Mouse (Mus musculus) kidney, postnatal 14 days (tissue): ENCODE data around the gene Sfmbt2.

Source experiments
- DNase-seq: peaks from one replicate; pipeline ENCODE4 v3.0.0; 2022; ENCODE audit warnings: mixed read lengths

Gene Sfmbt2

GRCm38 (mm10) chr2:10372776-10373507 lies 2.6 kb downstream of the Sfmbt2 start:
- DNase-seq, result peak; percentile 23

DNA sequence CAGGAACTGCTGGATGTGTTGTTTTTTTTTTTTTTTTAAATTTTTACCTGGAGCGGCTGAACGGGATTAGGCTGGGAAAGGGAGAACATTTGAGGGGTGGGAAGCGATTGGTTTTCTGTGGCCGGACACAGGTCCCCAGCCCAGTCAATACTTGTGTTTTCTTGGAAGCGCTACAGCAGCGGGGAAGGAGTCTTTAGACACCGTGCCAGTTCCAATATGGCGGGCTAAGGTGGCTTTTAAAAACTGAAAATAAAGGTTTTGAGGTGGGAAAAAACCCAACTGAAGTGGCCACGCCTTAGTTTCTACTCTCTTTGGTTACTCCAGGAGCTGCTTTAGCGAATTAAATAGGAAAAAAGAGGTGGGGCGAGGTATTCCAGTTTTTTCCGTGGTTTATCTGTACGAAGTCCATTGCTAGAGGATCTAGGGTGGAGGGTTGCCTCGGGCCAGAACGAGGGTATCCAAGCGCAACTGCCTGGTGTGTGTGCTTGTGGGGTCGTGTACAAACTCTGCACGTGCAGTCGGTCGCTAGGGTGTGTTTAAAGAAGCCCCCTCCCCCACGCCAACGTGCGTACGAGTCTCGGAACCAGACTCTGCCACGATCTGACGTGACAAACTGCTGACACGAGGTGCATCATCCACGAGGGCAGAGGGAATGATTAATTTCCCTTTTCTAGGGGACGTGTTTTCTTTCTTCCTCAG lies 3.3 kb downstream of the Sfmbt2 start:
- DNase-seq, result peak; percentile 5

- peak; percentile 41 for DNase-seq
These were observed 4.1 kb downstream of the Sfmbt2 start for GRCm38 (mm10) chr2:10374207-10375023.

GRCm38 (mm10) chr2:10375024-10375372 lies 4.7 kb downstream of the Sfmbt2 start:
- peak; percentile 23 for DNase-seq

GRCm38 (mm10) chr2:10389988-10390387 lies 19.7 kb downstream of the Sfmbt2 start:
- DNase-seq, result no peak

- DNase-seq, result no peak
These were observed 20.5 kb downstream of the Sfmbt2 start for GRCm38 (mm10) chr2:10390791-10391190.

DNA sequence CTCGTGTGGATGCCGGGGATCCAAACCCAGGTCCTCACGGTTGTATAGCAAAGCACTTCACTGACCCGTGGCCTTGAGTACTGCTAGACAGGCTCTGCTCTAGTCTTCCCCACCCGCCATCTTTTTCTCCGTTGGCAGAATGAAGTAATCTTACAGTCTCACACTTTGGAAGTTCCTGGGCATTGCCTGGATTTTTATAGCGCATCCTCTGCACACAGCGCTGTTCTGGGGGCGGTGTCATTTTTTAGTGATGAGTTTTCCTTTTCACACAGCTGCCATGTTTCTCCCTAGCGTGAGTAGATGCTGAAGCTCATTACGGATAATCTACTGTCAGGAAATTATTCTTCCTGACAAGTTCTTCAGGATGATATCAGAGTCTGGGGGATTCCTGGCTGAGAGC lies 24.8 kb downstream of the Sfmbt2 start:
- no peak for DNase-seq

DNA sequence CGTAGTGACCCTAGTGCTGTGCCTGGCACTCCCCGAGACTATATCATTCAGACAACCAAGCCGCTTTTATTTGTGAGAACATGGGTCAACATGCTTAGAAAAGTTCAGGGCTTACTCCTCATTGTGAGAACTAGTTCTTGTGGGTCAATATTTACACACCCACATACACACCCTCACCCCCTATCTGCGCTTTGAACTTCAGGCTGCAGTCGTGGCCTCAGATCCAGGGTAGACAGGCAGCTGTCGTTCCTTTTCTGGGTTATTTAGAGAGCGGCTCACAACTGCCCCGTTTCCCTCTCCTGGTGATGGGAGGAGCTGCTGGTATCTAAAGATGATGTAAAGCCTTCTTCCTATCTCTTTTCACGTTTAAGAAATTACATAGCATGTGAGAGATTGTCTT lies 27.5 kb downstream of the Sfmbt2 start:
- no peak for DNase-seq

DNA sequence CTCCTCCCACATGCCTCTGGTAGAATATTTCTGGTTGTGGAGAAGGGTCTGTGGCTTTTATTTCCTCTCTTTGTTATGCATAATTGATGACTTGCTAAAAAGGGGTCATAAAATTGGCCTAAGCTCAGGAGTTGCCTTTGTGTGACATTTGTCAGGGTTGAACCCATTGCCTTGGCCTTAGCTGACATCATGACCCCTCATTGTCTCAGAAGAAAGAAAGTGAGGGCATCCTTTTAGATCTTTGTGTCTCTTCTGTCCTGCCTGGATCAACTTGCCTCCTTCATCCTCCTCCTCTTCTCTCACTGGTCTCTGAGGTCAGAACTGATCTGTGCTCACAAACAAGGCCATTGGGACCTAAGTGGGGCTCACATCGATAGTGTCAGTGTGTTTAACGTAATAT lies 35.8 kb downstream of the Sfmbt2 start:
- no peak for DNase-seq

DNA sequence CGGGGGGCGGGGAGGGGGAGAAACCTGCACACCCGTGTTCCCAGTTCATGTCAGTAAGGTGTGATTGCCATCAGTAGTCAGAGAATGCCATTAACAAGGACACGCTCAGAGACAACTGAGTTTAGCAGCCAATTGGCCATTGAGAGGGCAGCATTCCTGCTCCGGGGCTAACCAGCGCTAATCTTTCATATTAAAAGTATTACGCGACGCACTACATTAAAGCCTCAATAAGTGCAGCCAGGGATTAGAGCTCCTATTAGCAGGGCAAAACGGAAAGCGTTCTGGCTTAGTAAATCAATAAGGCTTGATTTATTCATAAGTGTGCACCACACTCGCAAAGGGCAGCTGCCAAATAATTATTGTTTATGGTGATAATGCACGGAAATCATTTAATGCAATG lies 39.1 kb downstream of the Sfmbt2 start:
- no peak for DNase-seq

DNA sequence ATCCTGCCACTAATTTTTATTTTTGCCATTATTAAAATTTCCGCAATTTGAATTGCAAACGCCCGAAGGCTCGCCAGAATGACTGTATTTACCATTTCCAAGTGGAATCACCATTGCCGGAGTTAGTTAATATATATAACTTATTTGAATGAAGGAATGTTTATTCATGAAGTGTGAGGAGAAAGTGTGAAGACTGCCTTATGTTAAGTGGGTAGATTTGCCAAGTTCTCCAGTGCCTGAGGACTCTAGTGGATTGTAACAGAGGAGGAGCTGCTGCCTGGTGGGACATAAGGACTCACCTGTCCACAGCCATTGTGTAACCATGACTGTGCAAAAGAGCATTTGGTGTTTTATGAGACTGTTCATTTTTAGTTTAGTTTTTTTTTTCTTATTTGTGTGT lies 39.8 kb downstream of the Sfmbt2 start:
- no peak for DNase-seq

DNA sequence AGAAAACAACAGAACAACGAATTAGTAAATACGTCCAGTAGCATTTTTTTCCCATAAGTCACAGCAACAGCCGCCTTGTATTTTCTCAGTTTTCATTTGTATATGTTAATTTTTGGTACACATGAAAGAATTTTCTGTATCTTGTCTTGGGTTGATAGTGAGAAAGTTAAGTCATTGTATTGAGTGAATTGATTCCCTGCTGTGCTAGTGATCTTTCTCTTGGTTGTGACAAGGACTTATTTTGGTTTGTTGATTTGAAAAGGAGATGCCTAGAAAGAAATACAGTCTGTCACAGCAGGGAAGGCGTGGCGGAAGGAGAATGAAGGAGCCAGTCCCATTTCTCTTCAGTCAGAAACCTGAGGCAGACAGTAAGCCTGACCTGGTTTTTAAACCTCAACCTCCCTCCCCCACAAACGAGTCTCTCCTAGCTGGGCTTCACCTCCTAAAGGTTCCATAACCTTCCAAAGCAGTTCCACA lies 50.7 kb downstream of the Sfmbt2 start:
- DNase-seq, result no peak

DNA sequence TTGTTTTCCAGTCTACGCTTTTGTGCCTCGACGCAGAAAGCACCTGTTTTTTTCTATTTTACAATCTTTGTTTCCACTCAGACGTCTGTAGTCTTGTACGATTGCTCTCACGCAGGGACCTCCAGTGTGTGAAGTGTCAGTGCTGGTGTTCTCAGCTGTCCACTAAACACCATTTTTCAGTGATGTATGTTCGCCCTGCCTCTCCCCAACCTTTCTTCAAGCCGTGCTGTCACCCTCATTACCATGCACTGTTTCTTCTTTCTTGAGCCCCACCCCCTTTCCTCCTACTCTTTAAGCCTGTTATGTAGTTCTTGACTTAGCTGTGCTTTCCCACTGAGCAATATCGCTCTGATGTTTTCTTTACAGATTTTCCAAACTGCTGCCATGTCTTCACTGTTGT lies 67.0 kb downstream of the Sfmbt2 start:
- DNase-seq, result no peak

GRCm38 (mm10) chr2:10441811-10442210 lies 71.5 kb downstream of the Sfmbt2 start:
- no peak for DNase-seq

GRCm38 (mm10) chr2:10453577-10453976 lies 83.3 kb downstream of the Sfmbt2 start:
- no peak for DNase-seq

GRCm38 (mm10) chr2:10458309-10458708 lies 88.0 kb downstream of the Sfmbt2 start:
- no peak for DNase-seq

DNA sequence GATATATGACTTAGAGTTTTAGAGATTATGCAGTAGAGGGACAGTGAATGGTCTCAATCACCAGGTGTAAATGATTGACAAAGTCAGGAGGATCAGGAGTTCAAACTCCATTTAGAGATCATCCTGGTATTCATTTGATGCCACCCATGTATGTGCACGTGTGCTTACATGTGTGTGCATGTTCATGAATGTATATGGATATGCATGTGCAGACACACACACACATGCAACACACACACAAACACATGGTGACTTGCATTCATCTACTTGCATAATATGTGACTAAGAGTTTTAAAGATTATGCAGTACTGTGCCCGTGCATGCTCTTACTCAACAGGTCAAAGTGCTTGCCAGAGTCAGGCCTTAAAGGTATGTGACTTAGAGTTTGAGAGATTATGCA lies 146.2 kb downstream of the Sfmbt2 start:
- DNase-seq, result peak; percentile 10

DNA sequence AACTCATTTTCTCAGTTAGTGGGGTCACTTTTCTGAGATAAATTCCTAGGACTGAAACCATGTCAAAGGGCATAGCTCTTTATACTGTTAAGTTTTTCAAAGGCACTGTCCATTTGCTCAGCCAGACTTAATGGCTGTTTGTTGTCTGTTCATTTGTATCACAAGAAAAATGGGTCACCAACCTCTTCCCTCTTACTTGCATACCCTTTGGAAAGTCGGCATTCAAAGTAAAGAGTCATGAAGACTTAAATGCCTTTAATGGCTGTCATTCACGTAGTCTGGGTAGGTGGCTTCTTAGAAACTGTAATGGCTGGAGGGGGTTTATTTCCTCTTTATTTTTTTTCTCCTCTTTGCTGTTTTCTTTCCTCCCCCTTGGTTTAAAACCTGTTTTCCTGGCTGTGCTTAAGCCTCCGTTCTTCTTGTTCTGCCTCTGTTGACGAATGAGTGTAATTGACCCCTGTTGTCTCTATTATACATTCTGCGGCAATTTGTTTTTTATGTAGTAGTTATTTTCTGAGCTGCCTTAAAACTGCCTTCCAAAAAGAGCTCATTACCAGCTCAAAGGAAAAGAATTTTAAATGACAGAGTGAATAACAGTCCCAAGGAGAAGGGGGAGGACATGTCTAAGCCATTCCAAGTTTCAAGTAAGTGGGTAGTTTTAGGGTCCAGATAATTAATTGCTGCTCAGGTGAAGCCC lies 151.6 kb downstream of the Sfmbt2 start:
- no peak for DNase-seq

- DNase-seq, result no peak
These were observed 155.3 kb downstream of the Sfmbt2 start for GRCm38 (mm10) chr2:10525622-10526021.

DNA sequence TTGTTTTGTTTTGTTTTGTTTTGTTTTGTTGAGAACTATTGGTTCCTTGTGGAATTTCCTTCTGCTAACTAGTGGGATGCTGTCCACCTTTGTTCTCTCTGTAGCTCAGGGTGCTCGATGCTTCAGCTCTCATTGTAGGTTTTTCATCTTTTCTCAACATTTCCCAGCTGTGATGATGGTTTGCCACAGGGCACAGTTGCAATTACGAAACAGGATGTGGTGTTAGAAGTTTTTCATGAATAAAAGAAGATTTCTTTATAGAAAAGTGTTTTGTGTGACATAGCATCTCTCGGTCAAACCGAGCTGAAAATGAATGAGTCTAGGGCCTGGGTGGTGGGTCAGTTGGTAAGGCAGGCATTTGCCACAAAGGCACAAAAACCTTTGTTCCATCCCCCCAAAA lies 171.5 kb downstream of the Sfmbt2 start:
- no peak for DNase-seq

DNA sequence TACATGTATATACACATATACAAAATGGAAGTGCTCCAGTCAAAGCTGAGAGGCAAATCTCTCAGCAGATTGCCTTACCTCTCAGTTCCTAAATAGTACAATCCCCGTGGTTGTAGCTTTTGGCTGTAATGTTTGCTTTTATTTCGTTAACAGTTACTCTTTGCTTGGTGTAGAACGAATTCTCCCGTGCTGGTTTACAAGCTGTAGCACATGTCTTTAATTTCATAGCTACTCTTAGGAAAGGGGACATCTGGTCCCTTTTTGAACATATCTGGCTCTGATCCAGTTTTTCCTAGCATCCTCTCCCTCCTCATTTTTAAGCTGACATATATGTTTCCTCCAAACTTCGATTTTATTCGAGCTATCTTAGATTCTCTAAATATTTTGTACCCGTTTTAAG lies 172.1 kb downstream of the Sfmbt2 start:
- no peak for DNase-seq

DNA sequence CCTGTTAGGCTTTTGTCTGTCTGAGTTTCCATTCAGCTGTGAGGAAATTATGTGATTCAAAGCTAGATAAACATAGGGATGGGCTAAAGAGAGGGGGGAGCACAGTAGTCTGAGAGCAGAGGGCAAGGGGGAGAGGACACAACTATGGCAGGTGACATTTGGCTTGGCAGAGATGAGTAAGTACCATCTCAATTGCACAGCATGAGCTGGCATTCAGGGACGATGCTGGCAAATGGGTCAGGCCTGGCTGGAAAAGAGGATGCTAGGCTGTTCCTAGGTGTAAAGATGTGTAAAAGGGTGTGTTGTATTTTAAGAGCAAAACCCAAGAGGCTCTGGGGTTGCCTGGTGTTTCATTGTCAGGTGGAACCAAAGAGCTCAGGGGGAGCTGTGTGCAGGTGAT lies 188.5 kb downstream of the Sfmbt2 start:
- no peak for DNase-seq

GRCm38 (mm10) chr2:10565491-10565890 lies 195.2 kb downstream of the Sfmbt2 start:
- no peak for DNase-seq
